Mouse (Mus musculus): ENCODE measurements around the gene Fosl1. TPM values are rescaled to one million over a fixed set of nuclear protein-coding genes. Genes with fewer than 3 reads are reported as not detected.
"Not testable (repeated sequence)": the region's sequence is repeated elsewhere in the genome, so short reads cannot be mapped to it uniquely, and the experiment has no call there.

Fosl1 gene
- total RNA-seq (2012; rRNA removed), result 1.0 and 3.0 TPM in 2 replicates

DNA sequence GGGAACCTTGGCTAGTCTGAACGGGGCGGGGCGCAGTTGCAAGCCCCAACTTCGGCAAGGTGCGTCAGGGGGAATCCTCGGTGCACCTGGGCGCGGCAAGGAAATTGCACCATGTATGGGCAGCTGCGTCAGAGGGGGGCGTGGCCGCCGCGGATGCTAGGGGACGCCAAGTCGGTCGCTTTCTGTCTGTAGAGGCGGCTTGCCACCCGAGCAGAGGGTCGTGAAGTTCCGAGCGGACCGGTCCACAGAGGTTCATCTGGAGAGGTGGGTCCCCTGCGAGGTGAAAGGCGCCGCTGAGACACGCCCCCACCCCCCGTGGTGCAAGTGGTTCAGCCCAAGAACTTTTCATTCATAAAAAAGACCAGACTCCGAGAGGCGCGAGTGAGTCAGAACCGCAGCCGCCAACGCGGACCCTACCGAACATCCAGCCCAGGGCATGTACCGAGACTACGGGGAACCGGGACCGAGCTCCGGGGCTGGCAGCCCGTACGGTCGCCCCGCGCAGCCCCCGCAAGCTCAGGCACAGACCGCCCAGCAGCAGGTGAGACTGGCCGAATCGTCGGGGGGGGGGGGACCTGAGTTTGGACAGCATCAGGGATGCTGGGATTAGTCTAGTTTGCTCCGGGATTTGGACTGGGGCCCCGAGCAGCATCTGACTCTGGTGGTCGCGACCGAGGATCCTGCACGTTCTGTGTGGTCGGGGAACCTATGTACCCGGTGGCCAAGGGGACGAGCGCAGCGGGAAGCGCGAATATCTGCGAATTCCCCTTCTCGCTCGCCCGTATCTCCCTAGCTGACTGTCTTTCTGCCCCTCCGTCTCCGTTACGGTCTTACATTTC lies at the start of gene Fosl1:
Fosl1 (plus strand) TSS at position 33 of the 839 bp plus-strand sequence.
- Histone ChIP-seq H3K36me3 (ENCODE audit: control insufficient read depth, insufficient read depth, low read length, poor library complexity, severe bottlenecking) (no peaks in the 10 kb centered on the region), H3K27ac (ENCODE audit: insufficient read depth, low read depth, low read length, poor library complexity, severe bottlenecking) (no peak within 1 kb of the TSS), H3K4me1 (ENCODE audit: control insufficient read depth in 2 of 2, insufficient read depth in 2 of 2, low read length in 2 of 2, poor library complexity in 1 of 2) (peaks cover 0 to 3% of the 10 kb centered on the region in 2 experiments; a peak in 1 of 4 replicates), H3K9ac (ENCODE audit: insufficient read depth, low read depth, low read length, poor library complexity, severe bottlenecking) (peak within 1 kb of the TSS; percentile 60), H3K9me3 (ENCODE audit: control insufficient read depth, insufficient read depth, low read depth, low read length) (no peaks in the 10 kb centered on the region), H3K4me3 (ENCODE audit: insufficient read depth in 1 of 2, low read depth in 1 of 2, low read length in 2 of 2, poor library complexity in 1 of 2, severe bottlenecking in 1 of 2) (peak within 1 kb of the TSS; percentile 71 to 77)
- TF ChIP-seq HCFC1 (IDR thresholded peaks at IDR 0.05; ENCODE audit: borderline replicate concordance, insufficient read depth, low read length) (no peak), MAFK (IDR thresholded peaks at IDR 0.05; ENCODE audit: insufficient read depth, low read depth, low read length) (no peak), CHD2 (IDR thresholded peaks at IDR 0.05; ENCODE audit: low read depth, low read length) (no peak), ZNF384 (IDR thresholded peaks at IDR 0.05; ENCODE audit: low read depth, low read length) (no peak), ZC3H11A (IDR thresholded peaks at IDR 0.05; ENCODE audit: borderline replicate concordance, low read depth, low read length) (no peak)
- DNase-seq (ENCODE audit: low read depth, low spot score), result peak; percentile 56
- in situ Hi-C loops (cut with MboI; ENCODE audit: low sequenced_read_pairs in 2 of 2, unreplicated experiment in 2 of 2), result no loop called here

DNA sequence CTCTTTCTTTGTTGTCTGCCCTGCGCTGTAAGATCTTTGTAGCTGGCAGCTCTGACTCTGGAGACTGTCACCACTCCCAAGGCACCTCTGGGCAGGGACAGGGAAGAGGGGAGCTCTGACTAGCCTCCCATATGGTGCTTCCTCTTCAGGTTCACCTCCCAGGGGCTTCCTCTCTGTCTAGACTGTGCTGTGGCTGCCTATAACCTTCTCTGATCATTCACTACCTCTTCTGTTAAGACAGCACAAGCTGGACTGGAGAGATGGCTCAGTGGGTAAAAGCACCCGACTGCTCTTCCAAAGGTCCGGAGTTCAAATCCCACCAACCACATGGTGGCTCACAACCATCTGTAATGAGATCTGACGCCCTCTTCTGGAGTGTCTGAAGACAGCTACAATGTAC lies 46.3 kb upstream of the Fosl1 start:
- H3K9ac ChIP-seq (ENCODE audit: insufficient read depth, low read depth, low read length, poor library complexity, severe bottlenecking), result not testable (repeated sequence)

DNA sequence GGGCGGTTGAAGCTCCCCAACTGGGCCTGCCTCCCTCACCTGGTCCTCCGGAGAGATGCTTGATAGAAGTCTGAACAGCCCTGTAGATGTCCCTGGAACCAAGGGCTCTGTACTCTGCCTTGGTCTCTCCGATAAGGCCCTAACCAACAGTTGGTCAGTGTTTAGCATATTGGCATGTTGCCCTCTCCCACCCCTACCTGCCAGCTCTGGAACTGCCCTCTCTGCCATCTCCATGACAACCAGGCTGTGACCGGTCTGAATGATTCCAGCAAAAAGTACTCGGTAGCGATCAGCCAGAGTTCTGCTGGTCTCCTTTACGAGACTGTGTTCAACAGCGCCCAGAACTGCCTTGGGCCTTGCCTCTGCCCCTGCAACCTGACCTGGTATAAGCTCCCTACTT lies 45.1 kb upstream of the Fosl1 start, which contains the start of gene Tsga10ip:
Tsga10ip (minus strand) TSS at position 234 of the 400 bp plus-strand sequence.
- in situ Hi-C loops (cut with MboI; ENCODE audit: low sequenced_read_pairs in 2 of 2, unreplicated experiment in 2 of 2), result no loop called here
- DNase-seq (ENCODE audit: low read depth, low spot score), result no peak
- no peak within 1 kb of the TSS for H3K4me3 ChIP-seq (ENCODE audit: insufficient read depth in 1 of 2, low read depth in 1 of 2, low read length in 2 of 2, poor library complexity in 1 of 2, severe bottlenecking in 1 of 2)
- H3K27ac ChIP-seq (ENCODE audit: insufficient read depth, low read depth, low read length, poor library complexity, severe bottlenecking), result no peak within 1 kb of the TSS
- peaks cover 3 to 8% of the 10 kb centered on the region in 2 experiments; a peak in 3 of 4 replicates for H3K4me1 ChIP-seq (ENCODE audit: control insufficient read depth in 2 of 2, insufficient read depth in 2 of 2, low read length in 2 of 2, poor library complexity in 1 of 2)
- H3K36me3 ChIP-seq (ENCODE audit: control insufficient read depth, insufficient read depth, low read length, poor library complexity, severe bottlenecking), result no peaks in the 10 kb centered on the region
- no peak for TF ChIP-seq ZC3H11A (IDR thresholded peaks at IDR 0.05; ENCODE audit: borderline replicate concordance, low read depth, low read length)
- TF ChIP-seq CHD2 (IDR thresholded peaks at IDR 0.05; ENCODE audit: low read depth, low read length), result no peak
- TF ChIP-seq ZNF384 (IDR thresholded peaks at IDR 0.05; ENCODE audit: low read depth, low read length), result no peak
- no peak for TF ChIP-seq HCFC1 (IDR thresholded peaks at IDR 0.05; ENCODE audit: borderline replicate concordance, insufficient read depth, low read length)
- TF ChIP-seq MAFK (IDR thresholded peaks at IDR 0.05; ENCODE audit: insufficient read depth, low read depth, low read length), result no peak
- no peaks in the 10 kb centered on the region for H3K9me3 ChIP-seq (ENCODE audit: control insufficient read depth, insufficient read depth, low read depth, low read length)
- H3K9ac ChIP-seq (ENCODE audit: insufficient read depth, low read depth, low read length, poor library complexity, severe bottlenecking), result no peak within 1 kb of the TSS

More for the DNA sequence above, 46.3 kb upstream of the Fosl1 start:
- DNase-seq (ENCODE audit: low read depth, low spot score); in situ Hi-C loops (cut with MboI; ENCODE audit: low sequenced_read_pairs in 2 of 2, unreplicated experiment in 2 of 2); H3K9me3 ChIP-seq (ENCODE audit: control insufficient read depth, insufficient read depth, low read depth, low read length); H3K27ac ChIP-seq (ENCODE audit: insufficient read depth, low read depth, low read length, poor library complexity, severe bottlenecking); H3K4me3 ChIP-seq (ENCODE audit: insufficient read depth in 1 of 2, low read depth in 1 of 2, low read length in 2 of 2, poor library complexity in 1 of 2, severe bottlenecking in 1 of 2); H3K4me1 ChIP-seq (ENCODE audit: control insufficient read depth in 2 of 2, insufficient read depth in 2 of 2, low read length in 2 of 2, poor library complexity in 1 of 2); H3K36me3 ChIP-seq (ENCODE audit: control insufficient read depth, insufficient read depth, low read length, poor library complexity, severe bottlenecking): not testable (repeated sequence)

- no peak overlapping the region for H3K27ac ChIP-seq (ENCODE audit: insufficient read depth, low read depth, low read length, poor library complexity, severe bottlenecking)
- H3K4me3 ChIP-seq (ENCODE audit: insufficient read depth in 1 of 2, low read depth in 1 of 2, low read length in 2 of 2, poor library complexity in 1 of 2, severe bottlenecking in 1 of 2), result peak overlapping the region; percentile 0 to 76; a peak in 3 of 4 replicates
- H3K9ac ChIP-seq (ENCODE audit: insufficient read depth, low read depth, low read length, poor library complexity, severe bottlenecking), result no peak overlapping the region
- no peaks in the 10 kb centered on the region for H3K36me3 ChIP-seq (ENCODE audit: control insufficient read depth, insufficient read depth, low read length, poor library complexity, severe bottlenecking)
- no peak for TF ChIP-seq ZC3H11A (IDR thresholded peaks at IDR 0.05; ENCODE audit: borderline replicate concordance, low read depth, low read length)
- TF ChIP-seq MAFK (IDR thresholded peaks at IDR 0.05; ENCODE audit: insufficient read depth, low read depth, low read length), result no peak
- no peak for TF ChIP-seq CHD2 (IDR thresholded peaks at IDR 0.05; ENCODE audit: low read depth, low read length)
- TF ChIP-seq ZNF384 (IDR thresholded peaks at IDR 0.05; ENCODE audit: low read depth, low read length), result no peak
- no peaks in the 10 kb centered on the region for H3K9me3 ChIP-seq (ENCODE audit: control insufficient read depth, insufficient read depth, low read depth, low read length)
- in situ Hi-C loops (cut with MboI; ENCODE audit: low sequenced_read_pairs in 2 of 2, unreplicated experiment in 2 of 2), result no loop called here
- DNase-seq (ENCODE audit: low read depth, low spot score), result no peak
- H3K4me1 ChIP-seq (ENCODE audit: control insufficient read depth in 2 of 2, insufficient read depth in 2 of 2, low read length in 2 of 2, poor library complexity in 1 of 2), result peaks cover 0 to 8% of the 10 kb centered on the region in 2 experiments; a peak in 2 of 4 replicates
Observed at GRCm38 (mm10) chr19:5405924-5406323, 41.4 kb upstream of the Fosl1 start.

- H3K9ac ChIP-seq (ENCODE audit: insufficient read depth, low read depth, low read length, poor library complexity, severe bottlenecking), result peak overlapping the region; percentile 78
- H3K9me3 ChIP-seq (ENCODE audit: control insufficient read depth, insufficient read depth, low read depth, low read length); H3K4me1 ChIP-seq (ENCODE audit: control insufficient read depth in 2 of 2, insufficient read depth in 2 of 2, low read length in 2 of 2, poor library complexity in 1 of 2); in situ Hi-C loops (cut with MboI; ENCODE audit: low sequenced_read_pairs in 2 of 2, unreplicated experiment in 2 of 2); H3K36me3 ChIP-seq (ENCODE audit: control insufficient read depth, insufficient read depth, low read length, poor library complexity, severe bottlenecking); DNase-seq (ENCODE audit: low read depth, low spot score): not testable (repeated sequence)
- peak overlapping the region; percentile 89; the same call in 1 of the 2 replicates for H3K27ac ChIP-seq (ENCODE audit: insufficient read depth, low read depth, low read length, poor library complexity, severe bottlenecking)
- peak overlapping the region; percentile 65 to 76; a peak in 3 of 4 replicates for H3K4me3 ChIP-seq (ENCODE audit: insufficient read depth in 1 of 2, low read depth in 1 of 2, low read length in 2 of 2, poor library complexity in 1 of 2, severe bottlenecking in 1 of 2)
Observed at GRCm38 (mm10) chr19:5406531-5407126, 40.7 kb upstream of the Fosl1 start.

All from ES-E14 (cell line).